Comparison of ENCODE assay signal across 9 mouse cellular contexts in genomic region chr9:45145533-45146266, GRCm38 (mm10). TPM values are rescaled to one million over a fixed set of nuclear protein-coding genes. Genes with fewer than 3 reads are reported as not detected.
DNase-seq lines count a peak whose midpoint lies in the region; ATAC-seq and TF ChIP-seq lines count a peak whose summit lies in the region.
"Had no signal": no experiment of that assay in that cellular context is flagged by ENCODE, and none has a peak within 500 bp of the region (broad histone marks: within the 10 kb centered on the region; RNA-seq: fewer than 3 reads in every experiment).

No protein-coding gene starts in this region.

- DNase-seq in kidney, adult 11 months, result peak; percentile 36
- no peak for DNase-seq in kidney, adult 8-10 months
- no peak for DNase-seq in cerebellum, adult 8-10 months

- no peak overlapping the region for H3K9ac ChIP-seq in ES-Bruce4 (ENCODE audit: low read depth, poor library complexity, severe bottlenecking)
- peak overlapping the region; percentile 19; the same call in 1 of the 2 replicates for H3K9ac ChIP-seq in embryonic facial prominence, embryonic 12.5 days
- H3K9ac ChIP-seq in intestine, embryonic 15.5 days, result peak overlapping the region; percentile 44
- peak overlapping the region; percentile 34 for H3K9ac ChIP-seq in midbrain, embryonic 15.5 days

- ATAC-seq in embryonic facial prominence, embryonic 12.5 days (ENCODE audit: insufficient number of reproducible peaks, insufficient read depth, low FRiP score, low TSS enrichment), result no peak
- peak; percentile 39; the same call in 1 of the 2 replicates for ATAC-seq in intestine, embryonic 15.5 days
- ATAC-seq in midbrain, embryonic 15.5 days (replicated peaks), result peak; percentile 42
- ATAC-seq in megakaryocyte progenitor cell, adult 5-6 weeks (replicated peaks; ENCODE audit: poor library complexity), result no peak

- H3K27me3 ChIP-seq in ES-Bruce4 (ENCODE audit: control insufficient read depth, insufficient read depth, low read length, poor library complexity, severe bottlenecking), result no peaks in the 10 kb centered on the region
- peaks cover 86% of the 10 kb centered on the region for H3K27me3 ChIP-seq in embryonic facial prominence, embryonic 12.5 days
- peaks cover 76% of the 10 kb centered on the region for H3K27me3 ChIP-seq in intestine, embryonic 15.5 days (replicated peaks)
- H3K27me3 ChIP-seq in midbrain, embryonic 15.5 days (replicated peaks), result peaks cover 58% of the 10 kb centered on the region

- TF ChIP-seq POLR2A in ES-Bruce4 (IDR thresholded peaks at IDR 0.05; ENCODE audit: insufficient read depth, low read length), result no peak

- no peak for TF ChIP-seq EP300 in ES-Bruce4 (IDR thresholded peaks at IDR 0.05; ENCODE audit: insufficient read depth, low read depth, low read length)

- H3K4me2 ChIP-seq in embryonic facial prominence, embryonic 12.5 days (replicated peaks), result peak overlapping the region; percentile 65
- peak overlapping the region; percentile 82 for H3K4me2 ChIP-seq in intestine, embryonic 15.5 days (replicated peaks)
- peak overlapping the region; percentile 81 for H3K4me2 ChIP-seq in midbrain, embryonic 15.5 days

- H3K9me3 ChIP-seq in ES-Bruce4 (replicated peaks; ENCODE audit: control insufficient read depth, insufficient read depth, low read length, poor library complexity, severe bottlenecking), result no peaks in the 10 kb centered on the region
- H3K9me3 ChIP-seq in embryonic facial prominence, embryonic 12.5 days, result no peaks in the 10 kb centered on the region
- H3K9me3 ChIP-seq in intestine, embryonic 15.5 days, result no peaks in the 10 kb centered on the region
- no peaks in the 10 kb centered on the region for H3K9me3 ChIP-seq in midbrain, embryonic 15.5 days

- H3K4me1 ChIP-seq in ES-Bruce4 (ENCODE audit: control insufficient read depth, insufficient read depth, low read length), result no peaks in the 10 kb centered on the region
- 0 out of 2 replicates have a peak, but pooled peaks cover 6% of the 10 kb centered on the region for H3K4me1 ChIP-seq in embryonic facial prominence, embryonic 12.5 days
- H3K4me1 ChIP-seq in intestine, embryonic 15.5 days (replicated peaks), result peaks cover 8% of the 10 kb centered on the region; the same call in 1 of the 2 replicates
- peaks cover 9% of the 10 kb centered on the region for H3K4me1 ChIP-seq in midbrain, embryonic 15.5 days

- H3K4me3 ChIP-seq in ES-Bruce4 (ENCODE audit: low read depth, low read length), result peak overlapping the region; percentile 48
- H3K4me3 ChIP-seq in embryonic facial prominence, embryonic 12.5 days, result peak overlapping the region; percentile 35
- peak overlapping the region; percentile 31 for H3K4me3 ChIP-seq in intestine, embryonic 15.5 days (replicated peaks)
- peak overlapping the region; percentile 38 for H3K4me3 ChIP-seq in midbrain, embryonic 15.5 days

- no peak overlapping the region for H3K27ac ChIP-seq in ES-Bruce4 (ENCODE audit: insufficient read depth, low read length)
- H3K27ac ChIP-seq in embryonic facial prominence, embryonic 12.5 days, result no peak overlapping the region
- H3K27ac ChIP-seq in intestine, embryonic 15.5 days, result no peak overlapping the region
- no peak overlapping the region for H3K27ac ChIP-seq in midbrain, embryonic 15.5 days

- no peak for TF ChIP-seq CTCF in ES-Bruce4 (IDR thresholded peaks at IDR 0.05; ENCODE audit: low read depth, low read length)

- no peaks in the 10 kb centered on the region for H3K36me3 ChIP-seq in ES-Bruce4 (ENCODE audit: control insufficient read depth, insufficient read depth, low read length, poor library complexity, severe bottlenecking)
- H3K36me3 ChIP-seq in embryonic facial prominence, embryonic 12.5 days, result no peaks in the 10 kb centered on the region
- H3K36me3 ChIP-seq in intestine, embryonic 15.5 days, result no peaks in the 10 kb centered on the region
- H3K36me3 ChIP-seq in midbrain, embryonic 15.5 days (replicated peaks), result no peaks in the 10 kb centered on the region

- WGBS in embryonic facial prominence, embryonic 12.5 days, result 3% methylated on average over 27 of the region's 27 CpGs
- WGBS in intestine, embryonic 15.5 days, result 3% methylated on average over 27 of the region's 27 CpGs
- WGBS in midbrain, embryonic 15.5 days, result 2% methylated on average over 27 of the region's 27 CpGs

RNA-seq across cellular contexts. Expression of gene Scn4b, which starts 7.5 kb away (rescaled TPM):
- 0.35 and 0.40 TPM in 2 replicates for polyA plus RNA-seq in ES-Bruce4 (2011; ENCODE audit: insufficient read depth, insufficient read length, low read depth, missing spikeins)
- polyA plus RNA-seq in embryonic facial prominence, embryonic 12.5 days (2016; fragmentation: Nextera tagmentation; extraction: Ambion mirVana), result 0.35 and 0.41 TPM in 2 replicates
- polyA plus RNA-seq in intestine, embryonic 15.5 days (2015; fragmentation: Nextera tagmentation; extraction: Ambion mirVana), result 0.11 and 0.13 TPM in 2 replicates
- 0.30 and 0.42 TPM in 2 replicates for polyA plus RNA-seq in midbrain, embryonic 15.5 days (2015; fragmentation: Nextera tagmentation; extraction: Ambion mirVana)
- total RNA-seq in megakaryocyte progenitor cell, adult 5-6 weeks (2015), result not detected in 2 replicates
- not detected in 2 replicates for total RNA-seq in megakaryocyte progenitor cell, adult 5-6 weeks (2017)

RNA-seq across cellular contexts. Expression of gene Scn2b, which starts 28.1 kb away (rescaled TPM):
- polyA plus RNA-seq in ES-Bruce4 (2011; ENCODE audit: insufficient read depth, insufficient read length, low read depth, missing spikeins), result 0.60 and 0.88 TPM in 2 replicates
- 5.4 and 5.7 TPM in 2 replicates for polyA plus RNA-seq in embryonic facial prominence, embryonic 12.5 days (2016; fragmentation: Nextera tagmentation; extraction: Ambion mirVana)
- 2.7 and 3.0 TPM in 2 replicates for polyA plus RNA-seq in intestine, embryonic 15.5 days (2015; fragmentation: Nextera tagmentation; extraction: Ambion mirVana)
- polyA plus RNA-seq in midbrain, embryonic 15.5 days (2015; fragmentation: Nextera tagmentation; extraction: Ambion mirVana), result 10.0 and 11.2 TPM in 2 replicates
- total RNA-seq in megakaryocyte progenitor cell, adult 5-6 weeks (2015), result not detected in 2 replicates
- total RNA-seq in megakaryocyte progenitor cell, adult 5-6 weeks (2017), result not detected in 2 replicates

RNA-seq across cellular contexts. Expression of gene BC049352, which starts 36.1 kb away (rescaled TPM):
- polyA plus RNA-seq in ES-Bruce4 (2011; ENCODE audit: insufficient read depth, insufficient read length, low read depth, missing spikeins), result not detected in 2 replicates
- polyA plus RNA-seq in embryonic facial prominence, embryonic 12.5 days (2016; fragmentation: Nextera tagmentation; extraction: Ambion mirVana), result 0.36 and 0.38 TPM in 2 replicates
- polyA plus RNA-seq in intestine, embryonic 15.5 days (2015; fragmentation: Nextera tagmentation; extraction: Ambion mirVana), result 0.43 TPM in 1 of 2 replicates, not detected in the other
- not detected in 2 replicates for polyA plus RNA-seq in midbrain, embryonic 15.5 days (2015; fragmentation: Nextera tagmentation; extraction: Ambion mirVana)
- total RNA-seq in megakaryocyte progenitor cell, adult 5-6 weeks (2015), result not detected in 2 replicates
- not detected in 2 replicates for total RNA-seq in megakaryocyte progenitor cell, adult 5-6 weeks (2017)

RNA-seq across cellular contexts. Expression of gene Tmprss4, which starts 58.2 kb away (rescaled TPM):
- 0.52 TPM in 1 of 2 replicates, not detected in the other for polyA plus RNA-seq in ES-Bruce4 (2011; ENCODE audit: insufficient read depth, insufficient read length, low read depth, missing spikeins)
- 0.22 and 0.56 TPM in 2 replicates for polyA plus RNA-seq in embryonic facial prominence, embryonic 12.5 days (2016; fragmentation: Nextera tagmentation; extraction: Ambion mirVana)
- 29.1 and 33.6 TPM in 2 replicates for polyA plus RNA-seq in intestine, embryonic 15.5 days (2015; fragmentation: Nextera tagmentation; extraction: Ambion mirVana)
- not detected in 2 replicates for polyA plus RNA-seq in midbrain, embryonic 15.5 days (2015; fragmentation: Nextera tagmentation; extraction: Ambion mirVana)
- 0.05 TPM in 1 of 2 replicates, not detected in the other for total RNA-seq in megakaryocyte progenitor cell, adult 5-6 weeks (2015)
- 0.41 TPM in 1 of 2 replicates, not detected in the other for total RNA-seq in megakaryocyte progenitor cell, adult 5-6 weeks (2017)
- total RNA-seq: layer of hippocampus, adult 18-20 months had no signal

Comparison
In these comparisons a context has a peak if more than half of its experiments do, and no peak if none do; other contexts are left out.
1. ATAC-seq: peak in intestine, embryonic 15.5 days (single experiment) and midbrain, embryonic 15.5 days (single experiment); none in embryonic facial prominence, embryonic 12.5 days (single experiment) and megakaryocyte progenitor cell, adult 5-6 weeks (single experiment).
2. Peak in every context shown above with its lines, with median percentiles within 50 percentile points of each other: H3K4me3 ChIP-seq and H3K4me2 ChIP-seq.